Mouse (Mus musculus) small intestine, adult 2 months (tissue): ENCODE results near the gene Atp8b2.

Source experiments
- CTCF ChIP-seq: fragments of 200-500 bp; IDR thresholded peaks from 2 replicates; pipeline ENCODE4 v1.5.1; 2012; ENCODE audit warnings: low read depth, mild to moderate bottlenecking, control low read depth, inconsistent platforms, low read length, moderate library complexity, mixed read lengths; ENCODE audit not compliant: insufficient replicate concordance, insufficient read length; ENCODE audit errors: extremely low read depth
- POLR2A ChIP-seq: fragments of 200-500 bp; IDR thresholded peaks from 2 replicates; pipeline ENCODE4 v1.6.1; 2012; ENCODE audit warnings: low read depth, mild to moderate bottlenecking, control low read depth, inconsistent platforms, low read length, moderate library complexity

GRCm38 (mm10) chr3:89963926-89964739, 825 bp upstream of the Atp8b2 start:
- TF ChIP-seq CTCF (peak; percentile 76; the same call in 1 of the 2 replicates), POLR2A (no peak)
